Mouse (Mus musculus) limb, embryonic 10.5 days (tissue): ENCODE measurements around the gene Btbd1. TPM values are rescaled to one million over a fixed set of nuclear protein-coding genes. Genes with fewer than 3 reads are reported as not detected.

ENCODE experiments used
- DNase-seq: peaks from one replicate; pipeline ENCODE4 v3.0.0-alpha.2; 2017; ENCODE audit warnings: low spot score
- H3K27ac ChIP-seq: fragments of 300-500 bp; sonication (generic); 2 replicates; pipeline ENCODE4 v1.5.1; 2016; ENCODE audit warnings: mild to moderate bottlenecking
- H3K27me3 ChIP-seq: fragments of 300-500 bp; sonication (generic); 2 replicates; pipeline ENCODE4 v1.6.1; 2016; ENCODE audit warnings: low read depth, mild to moderate bottlenecking; ENCODE audit not compliant: poor library complexity, severe bottlenecking
- H3K36me3 ChIP-seq: fragments of 300-500 bp; sonication (generic); 2 replicates; pipeline ENCODE4 v1.6.1; 2016; ENCODE audit warnings: mild to moderate bottlenecking, moderate library complexity
- H3K4me1 ChIP-seq: fragments of 300-500 bp; sonication (generic); 2 replicates; pipeline ENCODE4 v1.6.1; 2016
- H3K4me3 ChIP-seq: fragments of 300-500 bp; sonication (generic); 2 replicates; pipeline ENCODE4 v1.5.1; 2016; ENCODE audit warnings: mild to moderate bottlenecking, moderate library complexity
- H3K9me3 ChIP-seq: fragments of 300-500 bp; sonication (generic); replicated peaks from 2 replicates; pipeline ENCODE4 v1.6.1; 2016; ENCODE audit warnings: mild to moderate bottlenecking
- WGBS: fragments of 180-500 bp; shearing (Covaris S2); methylation state at CpG from one replicate; pipeline ENCODE4 v1.1.7; 2016; 5-methylcytosine and 5-hydroxymethylcytosine counted together
- polyA plus RNA-seq: library from polyadenylated mRNA; unstranded; fragments of >200 nt; fragmentation: Nextera tagmentation; extraction: Ambion mirVana; gene quantifications from 2 replicates; pipeline ENCODE4 v1.2.1, GENCODE M21; 2016

Gene Btbd1
- polyA plus RNA-seq, 1 experiment from 2014 or later: 59.4 TPM

DNA sequence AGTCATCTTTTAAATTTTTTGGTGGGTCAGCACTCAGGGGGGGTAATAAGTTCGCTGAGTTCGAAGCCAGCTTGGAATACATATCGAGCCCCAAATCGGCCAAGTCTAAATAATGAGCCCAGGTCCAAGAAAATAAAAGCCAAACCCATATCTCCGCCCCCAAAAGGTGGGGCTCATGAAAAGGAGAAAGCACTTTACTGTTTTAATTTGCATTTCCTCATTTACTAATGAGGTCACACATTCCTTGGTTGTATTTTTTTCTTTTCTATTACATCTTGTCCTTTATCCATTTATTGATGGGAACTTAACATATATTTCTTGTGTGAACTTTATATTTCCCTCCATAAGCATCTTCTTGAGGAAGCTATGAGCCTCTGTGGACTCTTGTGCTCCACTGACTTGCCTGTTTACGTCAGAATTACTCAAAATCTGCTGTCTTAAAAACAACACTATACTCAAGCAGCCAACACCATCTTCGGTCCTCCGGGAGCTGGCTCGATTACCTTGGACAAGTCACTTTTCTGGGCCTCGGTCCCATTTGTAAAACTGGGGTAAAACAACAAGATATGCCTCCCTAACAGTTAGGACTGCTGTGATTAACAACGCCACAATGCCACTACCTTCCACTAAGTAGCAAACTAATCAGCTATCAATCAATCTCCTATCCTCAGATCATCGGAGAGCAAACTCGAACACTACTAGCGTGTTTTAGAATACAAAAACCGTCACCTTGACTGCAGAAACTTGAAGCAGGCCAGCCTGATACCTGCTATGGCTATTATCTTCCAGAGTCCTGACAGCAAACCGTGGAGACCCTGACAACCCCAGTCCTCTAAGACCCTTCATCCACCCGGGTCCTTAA, 1.2 kb downstream of the Btbd1 start:
- WGBS: 34% methylated on average over 17 of the region's 17 CpGs

DNA sequence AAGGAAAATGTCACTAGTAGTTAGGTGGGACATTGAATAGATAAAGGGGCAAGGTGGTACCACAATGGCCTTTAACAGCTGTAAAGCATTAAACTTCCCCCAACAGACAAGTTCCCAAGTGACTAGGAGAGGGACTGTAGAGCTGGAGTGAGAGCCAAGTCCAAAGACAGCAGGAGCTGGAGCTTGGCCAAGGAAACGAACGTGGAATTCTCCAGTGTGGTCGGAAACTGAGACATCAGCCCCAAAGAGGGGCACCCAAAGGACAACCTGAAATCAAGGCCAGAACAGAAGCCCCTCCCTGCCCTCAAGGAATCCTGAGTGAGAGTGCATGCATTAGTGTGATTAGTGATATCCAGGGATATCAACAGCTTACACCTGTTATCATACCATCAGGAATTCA, 3.9 kb downstream of the Btbd1 start:
- Histone ChIP-seq H3K4me3 (no peak overlapping the region), H3K9me3 (no peaks in the 10 kb centered on the region), H3K4me1 (peaks cover 36% of the 10 kb centered on the region), H3K27me3 (no peaks in the 10 kb centered on the region), H3K36me3 (no peaks in the 10 kb centered on the region), H3K27ac (no peak overlapping the region)
- 80% methylated on average over 3 of the region's 3 CpGs for WGBS
- no peak for DNase-seq

More for the DNA sequence above, 1.2 kb downstream of the Btbd1 start:
- Histone ChIP-seq H3K27ac (peak overlapping the region; percentile 94), H3K4me1 (peaks cover 36% of the 10 kb centered on the region), H3K9me3 (no peaks in the 10 kb centered on the region), H3K27me3 (no peaks in the 10 kb centered on the region), H3K36me3 (no peaks in the 10 kb centered on the region), H3K4me3 (peak overlapping the region; percentile 79)
- no peak for DNase-seq

DNA sequence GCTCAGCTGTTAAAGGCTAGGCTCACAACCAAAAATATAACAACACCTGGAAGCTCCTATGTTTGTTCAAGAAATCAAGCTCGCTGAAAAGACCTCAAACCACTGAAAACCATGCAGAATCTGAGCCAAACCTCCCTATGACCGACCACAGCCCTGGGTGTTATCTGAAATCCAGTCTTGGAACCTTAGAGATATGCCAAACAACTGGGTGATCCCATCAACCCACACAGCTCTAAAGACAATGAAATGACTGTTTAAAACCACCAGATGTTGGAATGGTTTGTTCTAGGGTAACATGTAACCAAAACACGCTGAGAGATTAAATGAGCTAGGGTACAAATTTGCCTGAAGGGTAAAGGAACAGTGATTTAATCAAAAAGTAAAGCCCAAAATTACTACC, 4.3 kb downstream of the Btbd1 start:
- H3K27me3 ChIP-seq: no peaks in the 10 kb centered on the region
- H3K9me3 ChIP-seq: no peaks in the 10 kb centered on the region
- no peak for DNase-seq
- WGBS: 87% methylated on average over 3 of the region's 3 CpGs
- no peak overlapping the region for H3K27ac ChIP-seq
- H3K36me3 ChIP-seq: no peaks in the 10 kb centered on the region
- H3K4me3 ChIP-seq: no peak overlapping the region
- peaks cover 36% of the 10 kb centered on the region for H3K4me1 ChIP-seq

DNA sequence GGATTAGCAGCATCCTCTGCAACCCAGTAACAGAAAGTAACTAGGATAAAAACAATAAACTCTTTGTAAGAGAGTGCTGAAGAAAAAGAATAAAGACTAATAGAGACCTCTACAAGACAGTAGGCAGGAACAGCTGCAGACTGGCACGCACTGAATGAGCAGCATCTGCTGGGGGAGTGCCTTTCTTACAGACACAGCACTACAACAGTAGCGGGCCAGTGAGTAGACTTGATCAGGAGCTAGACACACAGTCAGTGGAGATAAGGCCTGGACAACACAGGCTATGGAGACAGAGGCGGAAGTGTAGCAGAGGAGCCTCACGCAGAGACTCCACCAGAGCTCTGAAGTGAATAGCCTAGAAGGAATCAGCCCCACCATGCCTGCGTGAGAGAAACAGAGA, 23.2 kb downstream of the Btbd1 start:
- DNase-seq: no peak
- H3K27ac ChIP-seq: no peak overlapping the region
- H3K4me1 ChIP-seq: no peaks in the 10 kb centered on the region
- H3K9me3 ChIP-seq: no peaks in the 10 kb centered on the region
- 90% methylated on average over 5 of the region's 5 CpGs for WGBS
- peaks cover 43% of the 10 kb centered on the region for H3K36me3 ChIP-seq
- no peak overlapping the region for H3K4me3 ChIP-seq
- no peaks in the 10 kb centered on the region for H3K27me3 ChIP-seq

DNA sequence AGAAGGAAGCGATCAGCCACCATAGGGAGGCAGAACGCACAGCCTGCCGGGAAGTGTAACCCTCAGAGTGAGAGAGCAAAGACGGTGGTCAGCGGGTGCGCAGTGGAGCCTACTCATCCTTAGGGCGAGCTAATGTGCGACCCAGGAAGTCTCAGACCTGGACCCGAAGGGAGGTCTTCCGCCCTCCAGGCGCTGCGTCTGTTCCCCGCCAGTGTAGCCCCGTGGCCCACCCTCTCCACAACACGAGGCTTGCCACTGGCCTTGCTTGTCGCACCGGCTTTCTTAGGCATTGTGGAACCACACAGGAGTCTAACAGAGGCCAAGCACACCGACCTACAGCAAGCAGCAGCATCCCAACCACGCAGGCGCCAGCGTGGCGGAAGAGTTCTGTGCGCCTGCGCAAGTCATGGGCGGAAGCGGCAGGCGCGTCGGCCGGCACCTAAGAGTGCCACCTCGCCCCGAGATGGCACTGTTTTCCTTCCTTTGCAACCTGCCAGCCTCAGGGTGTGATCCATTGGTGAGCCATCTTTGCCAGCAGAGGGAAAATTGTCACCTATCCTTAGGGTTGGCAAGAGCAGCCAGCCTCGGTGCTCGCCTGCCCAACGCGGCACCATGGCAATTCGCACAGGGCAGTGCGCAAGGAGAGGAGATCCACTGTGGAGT, 40.0 kb downstream of the Btbd1 start, which contains the start of gene 3110040N11Rik:
3110040N11Rik (minus strand) TSS at position 384 of the 663 bp plus-strand sequence.
- H3K36me3 ChIP-seq: peaks cover 44% of the 10 kb centered on the region
- peaks cover 14% of the 10 kb centered on the region for H3K4me1 ChIP-seq
- peak within 1 kb of the TSS; percentile 88 for H3K27ac ChIP-seq
- peak; percentile 87 for DNase-seq
- H3K27me3 ChIP-seq: no peaks in the 10 kb centered on the region
- peak within 1 kb of the TSS; percentile 57 for H3K4me3 ChIP-seq
- H3K9me3 ChIP-seq: no peaks in the 10 kb centered on the region
- WGBS: under 1% methylated on average over 38 of the region's 38 CpGs

DNA sequence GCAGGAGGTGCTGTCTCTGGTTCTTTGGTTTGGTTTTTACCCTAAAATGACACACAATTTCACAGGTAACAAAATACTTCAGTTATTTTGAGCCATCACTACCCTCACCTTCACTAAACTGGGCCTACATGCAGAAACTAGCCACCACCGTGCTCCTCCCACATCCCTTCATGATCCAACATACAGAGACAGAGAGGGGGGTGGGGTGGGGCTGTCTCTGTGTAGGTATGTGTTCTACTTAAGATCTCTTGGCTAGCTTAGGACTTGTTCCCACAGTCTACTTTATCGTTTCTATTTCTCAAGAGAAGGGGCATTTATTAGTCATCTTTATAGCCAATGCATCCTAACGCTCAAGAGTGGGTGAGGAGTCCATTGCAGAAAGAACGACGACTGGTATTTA, 40.7 kb downstream of the Btbd1 start:
- whole genome bisulfite sequencing: 11% methylated on average over 5 of the region's 5 CpGs
- peaks cover 42% of the 10 kb centered on the region for H3K36me3 ChIP-seq
- no peak for DNase-seq
- peaks cover 14% of the 10 kb centered on the region for H3K4me1 ChIP-seq
- no peaks in the 10 kb centered on the region for H3K27me3 ChIP-seq
- H3K27ac ChIP-seq: peak overlapping the region; percentile 88
- no peaks in the 10 kb centered on the region for H3K9me3 ChIP-seq
- peak overlapping the region; percentile 57 for H3K4me3 ChIP-seq

DNA sequence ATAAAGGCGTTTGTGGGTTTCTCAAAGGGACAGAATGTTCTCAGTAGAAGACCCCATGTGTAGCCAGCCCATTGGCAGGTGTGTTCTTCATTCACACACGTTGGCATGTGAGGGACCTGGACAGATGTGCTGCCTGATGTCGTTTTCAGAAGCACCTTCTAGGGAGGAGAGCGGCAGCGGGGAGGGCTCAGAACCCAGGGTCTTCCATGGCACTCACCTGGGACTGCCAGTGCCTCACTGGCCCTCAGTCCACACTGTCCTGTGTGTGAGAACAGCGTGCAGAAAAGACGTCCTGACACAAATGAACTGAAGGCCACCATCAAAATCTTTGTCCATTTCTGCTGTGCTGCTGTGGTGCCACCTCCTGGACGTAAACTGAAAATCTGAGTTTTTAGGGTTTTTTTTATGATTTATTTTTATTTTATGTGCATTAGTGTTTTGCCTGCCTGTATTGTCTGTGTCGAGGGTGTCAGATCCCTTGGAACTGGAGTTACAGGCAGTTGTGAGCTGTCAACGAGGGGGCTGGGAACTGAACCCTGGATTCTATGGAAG, 51.5 kb downstream of the Btbd1 start:
- no peak for DNase-seq
- peaks cover 43% of the 10 kb centered on the region for H3K36me3 ChIP-seq

DNA sequence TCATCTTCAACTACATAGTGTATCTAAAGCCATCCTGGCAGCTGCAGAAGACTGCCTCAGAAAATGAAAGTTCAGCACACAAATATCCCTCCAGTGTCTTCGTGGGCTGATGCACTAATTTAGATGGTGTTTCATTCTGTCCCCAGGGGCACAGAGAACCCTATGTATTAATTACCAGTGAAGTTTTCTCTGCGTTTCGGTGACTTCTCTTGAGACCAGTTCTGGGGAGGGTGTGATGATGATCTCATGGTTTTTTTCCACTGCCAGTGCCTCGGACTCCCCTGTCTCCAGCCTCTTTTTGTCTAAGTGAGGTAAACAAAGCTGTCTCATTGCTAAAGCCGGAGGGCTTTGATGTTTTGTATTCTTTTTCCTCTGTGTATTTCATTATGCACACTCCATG, 53.9 kb downstream of the Btbd1 start:
- Histone ChIP-seq H3K9me3 (no peaks in the 10 kb centered on the region), H3K27me3 (no peaks in the 10 kb centered on the region), H3K36me3 (peaks cover 27% of the 10 kb centered on the region), H3K27ac (no peak overlapping the region), H3K4me1 (no peaks in the 10 kb centered on the region), H3K4me3 (no peak overlapping the region)
- 87% methylated on average over 5 of the region's 5 CpGs for WGBS
- DNase-seq: no peak

More for the DNA sequence above, 51.5 kb downstream of the Btbd1 start:
- WGBS: 84% methylated on average over 10 of the region's 10 CpGs
- Histone ChIP-seq H3K4me1 (no peaks in the 10 kb centered on the region), H3K27me3 (no peaks in the 10 kb centered on the region), H3K9me3 (no peaks in the 10 kb centered on the region), H3K4me3 (no peak overlapping the region), H3K27ac (no peak overlapping the region)

DNA sequence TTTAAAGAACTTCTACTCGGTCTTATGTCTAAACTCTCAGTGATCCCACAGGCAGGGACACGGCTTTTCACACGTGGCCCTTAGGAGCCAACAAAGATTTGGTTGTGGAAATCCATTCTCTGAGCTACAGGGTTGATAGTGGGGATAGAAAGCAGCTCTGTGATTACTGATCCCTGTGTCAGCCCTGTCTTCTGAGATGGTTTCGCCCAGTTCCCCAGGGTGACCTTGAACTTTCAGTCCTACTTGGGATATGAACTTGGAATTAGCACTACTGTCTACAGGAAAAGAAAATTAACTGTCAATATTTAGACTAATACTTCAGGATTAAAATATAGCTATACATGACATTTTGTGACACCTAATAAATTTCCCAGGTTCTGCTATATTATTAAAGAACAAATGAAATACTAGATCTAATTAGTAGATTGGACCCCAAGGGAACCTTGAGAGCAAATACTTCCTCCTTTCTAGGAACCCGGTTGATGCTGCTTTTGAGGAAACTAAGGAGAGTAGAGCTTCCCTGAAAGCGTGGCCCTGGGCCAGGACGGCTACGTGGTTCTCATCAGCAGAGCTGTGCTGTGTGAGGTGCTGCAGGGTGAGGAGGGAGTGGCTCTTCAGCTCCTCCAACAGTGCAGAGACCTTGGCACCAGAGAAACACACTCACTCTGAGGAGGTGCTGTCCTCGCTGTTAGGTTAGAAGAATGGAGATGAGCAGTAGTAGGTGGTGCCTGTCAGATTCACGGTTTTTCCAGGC, 56.3 kb downstream of the Btbd1 start:
- no peaks in the 10 kb centered on the region for H3K9me3 ChIP-seq
- no peaks in the 10 kb centered on the region for H3K27me3 ChIP-seq
- H3K4me1 ChIP-seq: no peaks in the 10 kb centered on the region
- H3K4me3 ChIP-seq: no peak overlapping the region
- 84% methylated on average over 10 of the region's 10 CpGs for WGBS
- no peak overlapping the region for H3K27ac ChIP-seq
- H3K36me3 ChIP-seq: peaks cover 15% of the 10 kb centered on the region
- no peak for DNase-seq

DNA sequence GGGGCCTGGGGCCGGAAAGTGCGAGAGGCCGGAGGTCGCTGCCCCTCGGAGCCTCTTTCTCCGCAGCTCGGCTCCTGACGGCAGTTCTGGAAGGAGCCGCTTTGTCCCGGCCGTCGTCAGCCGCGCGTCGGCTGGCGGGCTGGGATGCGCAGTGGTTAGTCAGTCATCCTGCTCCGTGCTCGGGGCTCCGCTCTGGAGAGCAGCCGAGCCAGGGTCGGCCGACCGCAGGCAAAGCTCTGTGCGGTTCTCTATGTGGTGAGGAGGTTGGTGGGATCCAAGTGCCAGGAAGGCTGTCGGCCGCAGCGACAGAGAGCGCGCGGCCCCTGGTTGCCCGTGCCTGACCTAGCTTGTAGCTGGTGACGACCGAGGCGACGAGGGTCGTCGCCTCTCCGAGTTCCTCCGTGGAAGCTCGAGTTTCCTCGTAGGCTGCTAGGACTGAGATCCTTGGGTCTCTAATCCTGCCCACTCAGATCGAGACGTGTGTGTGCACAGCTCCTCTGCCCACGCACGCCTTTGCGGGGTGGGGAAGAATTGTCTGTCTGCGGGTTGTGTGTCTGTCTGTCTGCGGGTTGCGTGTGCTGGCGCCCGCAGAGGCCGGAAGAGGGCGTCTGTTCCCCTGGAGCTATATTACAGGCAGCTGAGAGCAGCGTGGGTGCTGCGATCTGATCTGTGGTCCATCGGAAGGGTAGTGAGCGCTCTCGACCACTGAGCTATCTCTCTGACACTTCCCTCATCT, 66.0 kb downstream of the Btbd1 start:
- Histone ChIP-seq H3K27ac (peak overlapping the region; percentile 87), H3K36me3 (no peaks in the 10 kb centered on the region), H3K4me1 (peaks cover 18% of the 10 kb centered on the region), H3K4me3 (peak overlapping the region; percentile 75), H3K9me3 (no peaks in the 10 kb centered on the region), H3K27me3 (no peaks in the 10 kb centered on the region)
- WGBS: 2% methylated on average over 60 of the region's 60 CpGs
- DNase-seq: no peak

DNA sequence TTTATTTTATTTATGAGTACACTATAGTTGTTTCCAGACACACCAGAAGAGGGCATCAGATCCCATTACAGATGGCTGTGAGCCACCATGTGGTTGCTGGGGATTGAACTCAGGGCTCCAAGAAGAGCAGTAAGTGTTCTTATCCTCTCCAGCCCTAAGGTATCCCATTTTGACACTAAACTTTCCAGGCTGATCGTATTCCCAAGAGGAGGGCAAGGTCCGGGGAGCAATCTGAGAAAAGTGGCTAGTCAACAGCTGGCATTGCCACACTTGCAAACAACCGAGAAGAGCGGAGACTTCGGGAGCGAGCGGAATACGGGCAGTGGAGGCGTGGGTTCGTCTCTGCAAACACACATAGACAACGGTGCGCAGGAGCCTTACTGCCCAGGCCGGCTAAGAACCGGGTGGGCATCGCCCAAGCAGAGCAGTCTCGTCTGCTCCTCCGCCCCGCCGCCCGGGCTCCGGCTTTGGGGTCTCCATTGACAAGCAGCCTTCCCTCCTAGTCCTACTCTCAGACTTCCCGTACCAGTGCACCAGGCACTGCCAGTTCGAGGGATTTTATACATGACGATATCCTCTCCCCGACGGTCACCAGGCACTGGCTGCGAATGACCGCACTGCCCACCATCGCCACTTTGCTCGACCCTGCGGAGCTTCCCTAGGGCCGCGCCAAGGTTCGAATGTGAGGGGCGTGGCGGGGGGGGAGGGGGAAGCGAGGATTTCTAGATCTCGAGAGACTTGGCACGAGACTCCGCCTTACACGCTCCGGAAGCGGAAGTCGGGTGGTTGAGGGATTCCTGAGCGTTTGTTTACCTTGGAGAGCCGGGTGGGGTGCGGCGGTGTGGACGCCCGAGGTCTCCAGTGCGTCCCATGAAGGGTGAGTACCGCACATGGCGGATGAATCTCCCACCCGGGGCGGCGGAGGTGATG, 66.8 kb downstream of the Btbd1 start, which contains the start of gene Ramac:
Ramac (plus strand) TSS at position 746 of the 930 bp plus-strand sequence.
- Histone ChIP-seq H3K4me1 (peaks cover 18% of the 10 kb centered on the region), H3K27ac (peak within 1 kb of the TSS; percentile 87), H3K4me3 (peak within 1 kb of the TSS; percentile 75), H3K36me3 (no peaks in the 10 kb centered on the region), H3K9me3 (no peaks in the 10 kb centered on the region), H3K27me3 (no peaks in the 10 kb centered on the region)
- WGBS: under 1% methylated on average over 56 of the region's 56 CpGs
- DNase-seq: peak; percentile 98
